In genomic region chr11:35660967-35661366, GRCm38 (mm10) we compare ENCODE assay signal across 19 mouse cellular contexts.
"Had no signal": no experiment of that assay in that cellular context is flagged by ENCODE, and none has a peak within 500 bp of the region (broad histone marks: within the 10 kb centered on the region; RNA-seq: fewer than 3 reads in every experiment).

No protein-coding gene starts in this region.

- H3K4me2 ChIP-seq: kidney, embryonic 15.5 days; liver, embryonic 13.5 days; midbrain, embryonic 12.5 days; midbrain, embryonic 15.5 days; neural tube, embryonic 12.5 days; neural tube, embryonic 15.5 days had no signal

- H3K4me1 ChIP-seq: kidney, embryonic 15.5 days; liver, embryonic 13.5 days; neural tube, embryonic 15.5 days had no signal

- H3K4me3 ChIP-seq: kidney, embryonic 15.5 days; liver, embryonic 13.5 days; midbrain, embryonic 12.5 days; midbrain, embryonic 15.5 days; neural tube, embryonic 12.5 days; neural tube, embryonic 15.5 days had no signal

- DNase-seq: kidney, adult 2 months; kidney, postnatal 10 days; kidney, postnatal 36 days; layer of hippocampus, adult 9-11 months; liver, embryonic 13.5 days; lung, adult 2 months; lung, postnatal 14 days; lung, postnatal 4 days; right cerebral cortex, adult 18-20 months; right cerebral cortex, postnatal 14 days; right cerebral cortex, postnatal 4 days; thymus, adult 2 months; thymus, postnatal 25 days had no signal

- H3K9ac ChIP-seq: kidney, embryonic 15.5 days; liver, embryonic 13.5 days; midbrain, embryonic 12.5 days; midbrain, embryonic 15.5 days; neural tube, embryonic 12.5 days; neural tube, embryonic 15.5 days had no signal

- H3K9me3 ChIP-seq: kidney, embryonic 15.5 days; liver, embryonic 13.5 days; midbrain, embryonic 12.5 days; midbrain, embryonic 15.5 days; neural tube, embryonic 12.5 days; neural tube, embryonic 15.5 days had no signal

- H3K36me3 ChIP-seq: kidney, embryonic 15.5 days; liver, embryonic 13.5 days; midbrain, embryonic 12.5 days; midbrain, embryonic 15.5 days; neural tube, embryonic 12.5 days; neural tube, embryonic 15.5 days had no signal

- ATAC-seq: midbrain, embryonic 15.5 days had no signal

- H3K27ac ChIP-seq: kidney, embryonic 15.5 days; liver, embryonic 13.5 days; midbrain, embryonic 12.5 days; midbrain, embryonic 15.5 days; neural tube, embryonic 12.5 days; neural tube, embryonic 15.5 days; stomach, postnatal 0 days had no signal

- H3K27me3 ChIP-seq: liver, embryonic 13.5 days; neural tube, embryonic 12.5 days had no signal
